Mouse (Mus musculus): ENCODE results near the gene Tubgcp6.

Gene Tubgcp6

GRCm38 (mm10) chr15:89100823-89101222 is 22.1 kb downstream of the Tubgcp6 start:
- DNase-seq (ENCODE audit: low read depth), result no peak

- DNase-seq (ENCODE audit: low read depth), result no peak
These were observed 24.3 kb downstream of the Tubgcp6 start for GRCm38 (mm10) chr15:89098616-89099015.

- DNase-seq (ENCODE audit: low read depth), result no peak
These were observed 25.5 kb downstream of the Tubgcp6 start for GRCm38 (mm10) chr15:89097450-89097849.

GRCm38 (mm10) chr15:89092181-89092580 is 30.7 kb downstream of the Tubgcp6 start:
- DNase-seq (ENCODE audit: low read depth), result no peak

- DNase-seq (ENCODE audit: low read depth), result peak; percentile 9
These were observed 32.2 kb downstream of the Tubgcp6 start for GRCm38 (mm10) chr15:89090662-89091061.

- DNase-seq (ENCODE audit: low read depth), result peak; percentile 16
These were observed 33.5 kb downstream of the Tubgcp6 start for GRCm38 (mm10) chr15:89089248-89090051.

- DNase-seq (ENCODE audit: low read depth), result peak; percentile 91
These were observed 34.2 kb downstream of the Tubgcp6 start, which contains the start of gene Selenoo for GRCm38 (mm10) chr15:89088607-89089247. Gene Selenoo, plus strand, starts transcription at chr15:89089084.

- DNase-seq (ENCODE audit: low read depth), result no peak
These were observed 38.1 kb downstream of the Tubgcp6 start for GRCm38 (mm10) chr15:89084826-89085225.

GRCm38 (mm10) chr15:89083906-89084305 is 39.0 kb downstream of the Tubgcp6 start:
- no peak for DNase-seq (ENCODE audit: low read depth)

GRCm38 (mm10) chr15:89078208-89078836 is 44.6 kb downstream of the Tubgcp6 start:
- peak; percentile 91 for DNase-seq (ENCODE audit: low read depth)

- peak; percentile 53 for DNase-seq (ENCODE audit: low read depth)
These were observed 46.7 kb downstream of the Tubgcp6 start for GRCm38 (mm10) chr15:89076156-89076731.

- DNase-seq (ENCODE audit: low read depth), result peak; percentile 86
These were observed 47.3 kb downstream of the Tubgcp6 start for GRCm38 (mm10) chr15:89075478-89076147.

GRCm38 (mm10) chr15:89074613-89075477 is 48.1 kb downstream of the Tubgcp6 start, which contains the start of gene Trabd:
Gene Trabd, plus strand, starts transcription at chr15:89075124.
- DNase-seq (ENCODE audit: low read depth), result peak; percentile 8

GRCm38 (mm10) chr15:89073993-89074603 is 48.8 kb downstream of the Tubgcp6 start:
- DNase-seq (ENCODE audit: low read depth), result peak; percentile 58

GRCm38 (mm10) chr15:89070606-89071005 is 52.3 kb downstream of the Tubgcp6 start:
- no peak for DNase-seq (ENCODE audit: low read depth)

- DNase-seq (ENCODE audit: low read depth), result no peak
These were observed 53.5 kb downstream of the Tubgcp6 start for GRCm38 (mm10) chr15:89069336-89069840.

- no peak for DNase-seq (ENCODE audit: low read depth)
These were observed 54.7 kb downstream of the Tubgcp6 start for GRCm38 (mm10) chr15:89068226-89068625.

GRCm38 (mm10) chr15:89067609-89068008 is 55.3 kb downstream of the Tubgcp6 start:
- no peak for DNase-seq (ENCODE audit: low read depth)

- no peak for DNase-seq (ENCODE audit: low read depth)
These were observed 58.0 kb downstream of the Tubgcp6 start for GRCm38 (mm10) chr15:89064891-89065290.

- DNase-seq (ENCODE audit: low read depth), result no peak
These were observed 59.4 kb downstream of the Tubgcp6 start for GRCm38 (mm10) chr15:89063536-89063935.

All from 416B (cell line).